Mouse (Mus musculus): ENCODE results near the gene Gm20388. TPM values are rescaled to one million over a fixed set of nuclear protein-coding genes. Genes with fewer than 3 reads are reported as not detected.

The Gm20388 gene
- total and polyA plus RNA-seq, 2 experiments from 2014 or later, result 17.3 TPM; not detected in 1

DNA sequence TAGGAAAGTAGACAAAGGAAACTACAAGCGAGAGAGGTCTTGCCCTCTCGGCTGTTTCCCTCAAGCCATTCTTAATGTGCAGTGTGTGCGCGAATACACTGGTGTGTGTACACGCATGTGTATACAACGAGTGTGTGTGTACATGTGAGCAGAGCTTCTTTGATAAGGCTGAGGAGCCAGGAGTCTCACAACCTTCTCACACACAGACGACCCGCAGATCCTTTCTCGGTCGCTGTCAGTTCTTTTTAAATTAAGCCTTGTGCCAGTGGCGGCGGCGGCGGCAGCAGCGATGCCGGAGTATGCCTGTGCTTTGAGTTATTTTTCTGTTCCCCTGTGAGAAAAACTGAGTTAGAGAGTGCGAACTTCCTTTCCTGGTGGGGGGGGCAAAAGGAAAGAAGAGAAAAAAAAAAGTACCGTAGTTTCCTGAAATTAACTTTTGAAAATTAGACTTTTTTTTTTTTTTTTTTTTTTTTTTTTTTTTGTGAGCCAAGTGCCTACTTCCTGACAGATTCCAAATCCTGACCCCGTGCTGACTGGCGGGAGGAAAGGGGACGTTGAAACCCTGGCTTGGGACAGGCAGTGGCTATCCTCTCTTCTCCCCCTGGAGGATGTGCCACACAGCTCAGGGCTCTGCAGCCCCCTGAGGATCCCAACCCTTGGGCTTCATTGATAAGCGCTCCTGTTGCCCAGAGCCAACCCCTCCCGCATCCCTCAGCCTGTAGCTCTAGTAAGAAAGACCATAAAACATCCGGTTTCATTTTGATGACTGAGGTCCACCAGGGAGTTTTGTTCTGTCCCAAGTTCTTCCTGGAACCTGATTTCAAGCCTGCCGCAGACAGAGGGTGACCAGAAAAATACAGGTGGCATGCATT is 1038.2 kb downstream of the Gm20388 start:
- WGBS, result 44% methylated on average over 25 of the region's 25 CpGs

DNA sequence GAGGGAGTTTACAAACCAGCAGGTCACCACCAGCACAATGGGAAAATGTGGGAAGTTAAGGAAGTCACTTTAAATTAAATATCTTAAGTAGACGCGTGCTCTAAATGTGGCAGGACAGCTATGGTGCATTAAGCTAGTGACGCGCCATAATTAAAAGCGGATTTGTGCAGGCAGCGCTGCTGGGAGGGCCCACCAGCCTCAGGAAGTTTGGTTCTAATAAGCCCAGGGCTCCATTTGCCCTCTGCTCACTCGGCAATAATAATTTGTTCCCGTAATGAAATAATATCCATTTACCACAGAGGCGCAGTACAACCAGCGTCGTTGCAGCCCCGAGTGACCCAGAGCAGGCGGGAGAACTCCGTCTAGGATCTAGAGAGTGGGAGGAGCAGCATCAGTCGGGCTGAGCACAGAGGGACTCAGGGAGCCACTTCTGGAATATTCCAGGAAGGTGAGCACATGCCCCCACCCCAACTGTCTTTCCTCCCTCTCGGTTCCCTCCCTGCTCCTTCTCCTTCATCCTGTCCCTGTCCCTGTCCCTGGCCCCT is 1040.1 kb downstream of the Gm20388 start:
- H3K27ac ChIP-seq (ENCODE audit: low read depth), result no peak overlapping the region
- no peak overlapping the region for H3K4me3 ChIP-seq (ENCODE audit: low read depth, low read length)
- no peaks in the 10 kb centered on the region; the same call in 1 of the 2 replicates for H3K4me1 ChIP-seq (ENCODE audit: control insufficient read depth, insufficient read depth)
- peaks cover 25% of the 10 kb centered on the region for H3K27me3 ChIP-seq (ENCODE audit: control insufficient read depth, insufficient read depth, low read length)
- no peak for ATAC-seq (ENCODE audit: insufficient read depth, low read depth)
- no peaks in the 10 kb centered on the region for H3K36me3 ChIP-seq (replicated peaks; ENCODE audit: control insufficient read depth, insufficient read depth, low read length)
- no peak for DNase-seq (ENCODE audit: low spot score)
- 58% methylated on average over 16 of the region's 16 CpGs for WGBS
- no peaks in the 10 kb centered on the region for H3K9me3 ChIP-seq (replicated peaks; ENCODE audit: control insufficient read depth, low read length)
- no peak overlapping the region for H3K4me2 ChIP-seq (ENCODE audit: low read depth, low read length)
- no peak for TF ChIP-seq EP300 (IDR thresholded peaks at IDR 0.05; ENCODE audit: low read depth)
- no peak for TF ChIP-seq CTCF (IDR thresholded peaks at IDR 0.05; ENCODE audit: low read depth)
- H3K9ac ChIP-seq (replicated peaks; ENCODE audit: low read depth, low read length), result no peak overlapping the region

More for the DNA sequence above, 1038.2 kb downstream of the Gm20388 start:
- Histone ChIP-seq H3K4me3 (ENCODE audit: low read depth, low read length) (peak overlapping the region; percentile 18; the same call in 1 of the 2 replicates), H3K4me2 (ENCODE audit: low read depth, low read length) (peak overlapping the region; percentile 31), H3K27ac (ENCODE audit: low read depth) (no peak overlapping the region), H3K27me3 (ENCODE audit: control insufficient read depth, insufficient read depth, low read length) (peaks cover 30% of the 10 kb centered on the region), H3K9me3 (replicated peaks; ENCODE audit: control insufficient read depth, low read length) (no peaks in the 10 kb centered on the region), H3K4me1 (ENCODE audit: control insufficient read depth, insufficient read depth) (no peaks in the 10 kb centered on the region; the same call in 1 of the 2 replicates), H3K36me3 (replicated peaks; ENCODE audit: control insufficient read depth, insufficient read depth, low read length) (no peaks in the 10 kb centered on the region), H3K9ac (replicated peaks; ENCODE audit: low read depth, low read length) (no peak overlapping the region)
- TF ChIP-seq EP300 (IDR thresholded peaks at IDR 0.05; ENCODE audit: low read depth) (no peak), CTCF (IDR thresholded peaks at IDR 0.05; ENCODE audit: low read depth) (no peak)
- ATAC-seq (ENCODE audit: insufficient read depth, low read depth) (no peak), DNase-seq (ENCODE audit: low spot score) (no peak)

DNA sequence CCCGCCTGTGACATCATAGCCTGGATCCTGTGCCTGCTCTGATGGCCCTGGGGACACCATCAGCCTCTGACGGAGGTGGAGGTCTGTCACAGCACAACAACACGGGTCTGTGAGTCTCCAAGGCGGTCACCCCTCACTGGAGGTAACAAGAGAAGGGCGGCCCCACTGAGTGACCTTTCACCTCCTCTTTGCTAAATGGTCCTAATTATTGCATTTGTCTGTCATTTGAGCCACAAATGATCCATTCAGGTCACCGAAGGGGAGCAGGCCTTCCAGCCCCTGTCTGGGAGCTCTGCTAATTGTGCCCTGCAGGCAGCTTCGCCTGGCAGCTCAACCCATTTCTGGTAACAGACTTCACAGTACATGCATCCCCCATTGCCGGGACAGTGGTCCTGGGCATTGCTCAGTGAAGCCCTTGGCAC is 1048.8 kb downstream of the Gm20388 start:
- DNase-seq (ENCODE audit: low spot score) (no peak), ATAC-seq (ENCODE audit: insufficient read depth, low read depth) (no peak)
- Histone ChIP-seq H3K9ac (replicated peaks; ENCODE audit: low read depth, low read length) (no peak overlapping the region), H3K4me2 (ENCODE audit: low read depth, low read length) (no peak overlapping the region), H3K9me3 (replicated peaks; ENCODE audit: control insufficient read depth, low read length) (no peaks in the 10 kb centered on the region), H3K36me3 (replicated peaks; ENCODE audit: control insufficient read depth, insufficient read depth, low read length) (no peaks in the 10 kb centered on the region), H3K27ac (ENCODE audit: low read depth) (no peak overlapping the region), H3K4me1 (ENCODE audit: control insufficient read depth, insufficient read depth) (no peaks in the 10 kb centered on the region), H3K4me3 (ENCODE audit: low read depth, low read length) (no peak overlapping the region), H3K27me3 (ENCODE audit: control insufficient read depth, insufficient read depth, low read length) (peaks cover 44% of the 10 kb centered on the region)
- TF ChIP-seq CTCF (IDR thresholded peaks at IDR 0.05; ENCODE audit: low read depth) (no peak), EP300 (IDR thresholded peaks at IDR 0.05; ENCODE audit: low read depth) (no peak)
- WGBS, result 55% methylated on average over 8 of the region's 8 CpGs

DNA sequence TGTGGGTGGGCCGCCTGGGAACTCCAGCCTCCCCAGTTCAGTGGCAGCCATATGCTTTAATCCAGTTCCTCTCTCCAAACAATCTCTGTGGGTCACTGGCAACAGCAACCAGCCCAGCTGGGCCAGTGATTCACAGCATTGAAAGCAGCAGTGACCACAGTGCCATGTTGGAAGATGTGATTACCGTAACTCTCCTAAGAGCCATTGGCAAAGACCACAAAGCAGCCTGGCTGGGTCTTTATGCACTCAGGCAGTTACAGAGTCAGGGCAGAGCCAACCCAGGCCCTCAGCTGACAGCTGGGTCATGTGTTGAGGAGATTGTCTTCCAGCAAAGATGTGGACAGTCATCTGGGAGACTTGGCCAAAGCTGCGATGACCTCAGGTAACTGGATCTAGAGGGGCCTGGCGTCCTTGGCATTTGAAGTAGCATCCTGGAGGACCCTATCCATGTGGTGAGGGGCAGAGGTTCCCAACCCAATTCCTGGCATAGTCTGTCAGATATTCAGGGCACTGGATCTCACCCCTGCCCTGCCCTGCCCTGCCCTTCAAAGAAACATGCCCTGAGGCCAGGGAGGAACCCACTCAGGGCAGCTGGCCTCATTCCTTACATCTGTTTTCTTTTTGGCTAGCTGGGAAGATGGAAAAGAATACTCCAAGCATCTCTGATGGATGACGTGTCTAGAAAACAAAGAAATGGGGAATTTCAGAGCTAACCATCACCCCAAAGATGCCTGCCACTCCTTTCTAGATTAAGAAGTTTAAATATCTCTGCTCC is 1052.2 kb downstream of the Gm20388 start:
- no peaks in the 10 kb centered on the region for H3K36me3 ChIP-seq (replicated peaks; ENCODE audit: control insufficient read depth, insufficient read depth, low read length)
- H3K4me1 ChIP-seq (ENCODE audit: control insufficient read depth, insufficient read depth), result no peaks in the 10 kb centered on the region
- no peak overlapping the region for H3K4me2 ChIP-seq (ENCODE audit: low read depth, low read length)
- H3K27me3 ChIP-seq (ENCODE audit: control insufficient read depth, insufficient read depth, low read length), result peaks cover 37% of the 10 kb centered on the region; the same call in 1 of the 2 replicates
- no peak for DNase-seq (ENCODE audit: low spot score)
- H3K27ac ChIP-seq (ENCODE audit: low read depth), result no peak overlapping the region
- no peak overlapping the region for H3K4me3 ChIP-seq (ENCODE audit: low read depth, low read length)
- no peak for TF ChIP-seq EP300 (IDR thresholded peaks at IDR 0.05; ENCODE audit: low read depth)
- no peak for TF ChIP-seq CTCF (IDR thresholded peaks at IDR 0.05; ENCODE audit: low read depth)
- ATAC-seq (ENCODE audit: insufficient read depth, low read depth), result no peak
- no peak overlapping the region for H3K9ac ChIP-seq (replicated peaks; ENCODE audit: low read depth, low read length)
- 88% methylated on average over 5 of the region's 5 CpGs for WGBS
- H3K9me3 ChIP-seq (replicated peaks; ENCODE audit: control insufficient read depth, low read length), result no peaks in the 10 kb centered on the region

DNA sequence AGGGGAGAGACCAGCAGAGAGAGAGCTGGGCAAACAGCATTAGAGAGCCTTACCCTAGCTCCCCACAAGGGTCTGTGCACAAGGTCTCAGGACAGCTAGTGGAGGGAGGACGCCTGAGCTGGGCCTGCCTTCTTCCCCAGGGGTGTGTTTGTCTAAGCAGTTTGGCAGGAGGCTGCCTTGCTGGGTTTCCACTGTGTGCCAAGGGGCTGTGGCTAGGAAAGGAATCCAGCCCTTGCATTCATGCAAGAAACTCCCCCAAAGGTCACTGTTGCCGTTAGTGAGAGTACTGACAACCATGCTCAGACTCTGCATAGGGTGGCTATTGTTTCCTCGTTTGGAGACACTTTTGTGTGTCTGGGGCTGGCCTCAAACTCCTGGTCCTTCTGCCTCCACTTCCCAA is 1055.9 kb downstream of the Gm20388 start:
- Histone ChIP-seq H3K9ac (replicated peaks; ENCODE audit: low read depth, low read length) (no peak overlapping the region), H3K36me3 (replicated peaks; ENCODE audit: control insufficient read depth, insufficient read depth, low read length) (no peaks in the 10 kb centered on the region), H3K27me3 (ENCODE audit: control insufficient read depth, insufficient read depth, low read length) (peaks cover 42% of the 10 kb centered on the region), H3K4me2 (ENCODE audit: low read depth, low read length) (no peak overlapping the region), H3K4me1 (ENCODE audit: control insufficient read depth, insufficient read depth) (0 out of 2 replicates have a peak, but pooled peaks cover under 1% of the 10 kb centered on the region), H3K9me3 (replicated peaks; ENCODE audit: control insufficient read depth, low read length) (no peaks in the 10 kb centered on the region), H3K4me3 (ENCODE audit: low read depth, low read length) (no peak overlapping the region), H3K27ac (ENCODE audit: low read depth) (no peak overlapping the region)
- ATAC-seq (ENCODE audit: insufficient read depth, low read depth), result no peak
- DNase-seq (ENCODE audit: low spot score), result no peak
- WGBS, result 26% methylated on average over 3 of the region's 3 CpGs
- TF ChIP-seq CTCF (IDR thresholded peaks at IDR 0.05; ENCODE audit: low read depth), result no peak
- TF ChIP-seq EP300 (IDR thresholded peaks at IDR 0.05; ENCODE audit: low read depth), result no peak
